Mouse (Mus musculus): ENCODE measurements around the gene Tmem175. TPM values are rescaled to one million over a fixed set of nuclear protein-coding genes. Genes with fewer than 3 reads are reported as not detected.

The Tmem175 gene
- total RNA-seq (2014; rRNA removed) (34.1 and 37.6 TPM in 2 replicates), polyA plus RNA-seq (2015; fragmentation: Nextera tagmentation; extraction: Ambion mirVana) (34.2 and 41.4 TPM in 2 replicates)

DNA sequence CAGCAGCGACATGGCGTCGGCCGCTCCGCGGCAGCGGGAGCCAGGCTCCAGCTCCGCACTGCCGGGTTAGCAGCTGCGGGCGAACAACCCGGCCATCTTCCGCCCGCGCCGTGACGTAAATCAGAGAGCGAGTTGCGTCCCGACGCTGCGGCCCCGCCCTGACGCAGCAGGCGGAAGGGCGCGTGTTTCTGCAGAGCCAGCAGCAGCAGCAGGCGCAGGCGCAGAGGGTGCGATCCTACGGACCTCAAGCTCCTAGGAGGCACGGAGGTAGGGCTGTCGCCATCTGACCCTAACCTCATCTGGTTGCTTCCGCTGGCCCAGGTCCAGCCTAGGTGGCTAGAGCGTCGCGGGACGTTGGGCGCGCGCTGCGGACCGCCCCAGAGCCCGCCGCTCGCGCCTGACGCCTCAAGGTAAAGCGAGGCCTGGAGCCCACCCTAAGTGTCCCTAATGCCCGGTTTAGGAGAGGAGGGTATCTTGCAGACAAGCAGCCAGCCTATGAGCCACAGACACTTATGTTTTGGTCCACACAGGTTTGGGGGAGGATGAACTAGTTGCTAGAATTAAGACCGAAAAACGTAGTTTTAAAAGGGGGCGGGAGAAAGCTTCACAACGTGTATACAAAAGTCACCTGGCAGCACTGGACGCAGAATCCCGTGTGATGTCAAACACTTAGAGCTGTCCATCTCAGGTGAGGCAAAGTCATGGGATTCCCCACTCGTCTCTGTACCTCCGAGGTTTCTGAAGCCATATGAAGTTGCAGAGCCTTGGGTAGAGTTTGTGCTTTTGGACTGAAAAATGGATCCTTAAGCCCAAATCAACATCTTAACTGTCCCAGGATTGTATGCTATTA, at the start of gene Tmem175, which contains the start of gene Gak:
Gene Tmem175 (plus strand): TSS at position 137 of the 850 bp plus-strand sequence.
Gene Gak (minus strand): TSS at position 122 of the 850 bp plus-strand sequence.
- peak within 1 kb of the TSS; percentile 62 for H3K4me2 ChIP-seq (ENCODE audit: low read depth, low read length, poor library complexity, severe bottlenecking)
- peak; percentile 97 for ATAC-seq (ENCODE audit: low FRiP score)
- no peaks in the 10 kb centered on the region for H3K27me3 ChIP-seq (ENCODE audit: insufficient read depth, low read length)
- TF ChIP-seq CTCF (IDR thresholded peaks at IDR 0.05): no peak
- H3K9ac ChIP-seq (replicated peaks; ENCODE audit: low read length, poor library complexity, severe bottlenecking): peak within 1 kb of the TSS; percentile 97
- DNase-seq (ENCODE audit: low spot score): peak; percentile 96
- peaks cover 5% of the 10 kb centered on the region; the same call in 1 of the 2 replicates for H3K4me1 ChIP-seq (ENCODE audit: insufficient read depth, low read length)
- H3K27ac ChIP-seq (ENCODE audit: low read depth, low read length): peak within 1 kb of the TSS; percentile 89
- no peaks in the 10 kb centered on the region for H3K9me3 ChIP-seq (ENCODE audit: low read length)
- under 1% methylated on average over 58 of the region's 58 CpGs for WGBS
- H3K4me3 ChIP-seq (ENCODE audit: low read depth, low read length): peak within 1 kb of the TSS; percentile 91
- H3K36me3 ChIP-seq (ENCODE audit: insufficient read depth, low read length): no peaks in the 10 kb centered on the region

DNA sequence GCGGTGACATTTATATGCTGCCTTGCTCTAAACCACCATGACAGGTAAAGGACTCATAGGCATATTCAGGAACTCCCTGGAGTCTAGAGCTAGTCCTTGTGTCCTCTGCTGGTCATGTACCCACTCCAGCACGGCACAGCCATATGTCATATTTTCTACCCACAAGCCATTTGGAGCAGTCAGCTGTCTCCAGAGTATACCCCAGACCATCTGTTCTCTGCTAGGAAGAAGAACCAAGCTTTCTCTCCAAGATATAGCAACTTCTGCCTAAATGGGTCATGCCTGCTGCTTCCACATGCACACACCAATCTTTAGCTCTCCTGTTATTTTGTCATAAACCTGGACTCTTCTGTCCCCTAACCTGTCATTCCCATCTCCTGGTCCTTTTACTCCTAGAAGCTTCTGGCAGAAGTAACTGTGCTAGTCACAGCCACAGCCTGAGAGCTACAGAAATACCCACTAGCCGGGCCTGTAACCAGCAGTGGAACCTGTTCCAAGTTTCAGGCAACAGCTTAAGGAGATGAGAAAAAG, 48.1 kb upstream of the Tmem175 start:
- H3K4me3 ChIP-seq (ENCODE audit: low read depth, low read length): no peak overlapping the region
- H3K4me1 ChIP-seq (ENCODE audit: insufficient read depth, low read length): no peaks in the 10 kb centered on the region
- no peak overlapping the region for H3K9ac ChIP-seq (replicated peaks; ENCODE audit: low read length, poor library complexity, severe bottlenecking)
- H3K27me3 ChIP-seq (ENCODE audit: insufficient read depth, low read length): no peaks in the 10 kb centered on the region
- H3K27ac ChIP-seq (ENCODE audit: low read depth, low read length): no peak overlapping the region
- DNase-seq (ENCODE audit: low spot score) (peak; percentile 62), ATAC-seq (ENCODE audit: low FRiP score) (no peak)
- no peak overlapping the region for H3K4me2 ChIP-seq (ENCODE audit: low read depth, low read length, poor library complexity, severe bottlenecking)
- no peaks in the 10 kb centered on the region for H3K9me3 ChIP-seq (ENCODE audit: low read length)
- no peak for TF ChIP-seq CTCF (IDR thresholded peaks at IDR 0.05)
- WGBS: 81% methylated on average over 3 of the region's 3 CpGs
- H3K36me3 ChIP-seq (ENCODE audit: insufficient read depth, low read length): peaks cover 74% of the 10 kb centered on the region

DNA sequence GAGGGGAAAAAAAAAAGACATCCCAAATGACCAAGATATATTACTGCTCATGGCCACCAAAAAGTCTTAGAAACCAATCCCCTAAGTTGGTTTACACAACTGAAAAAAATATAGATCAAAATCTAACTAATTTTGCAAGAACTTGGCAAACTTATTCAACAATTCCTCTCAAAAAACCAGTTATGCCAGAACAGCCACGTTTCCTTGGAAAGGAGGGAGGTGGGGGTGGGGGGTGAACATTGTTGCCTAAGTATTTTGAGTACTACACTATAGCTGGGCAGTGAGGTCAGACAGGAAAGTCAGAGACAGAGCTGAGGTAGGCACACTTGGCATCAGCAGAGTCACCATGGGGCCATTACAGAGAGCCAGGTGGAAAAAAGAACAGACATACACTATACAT, 29.6 kb upstream of the Tmem175 start:
- no peak overlapping the region for H3K4me3 ChIP-seq (ENCODE audit: low read depth, low read length)
- WGBS: 91% methylated on average over 1 of the region's 1 CpGs
- H3K36me3 ChIP-seq (ENCODE audit: insufficient read depth, low read length): peaks cover 78% of the 10 kb centered on the region
- no peak overlapping the region for H3K9ac ChIP-seq (replicated peaks; ENCODE audit: low read length, poor library complexity, severe bottlenecking)
- DNase-seq (ENCODE audit: low spot score) (no peak), ATAC-seq (ENCODE audit: low FRiP score) (no peak)
- no peaks in the 10 kb centered on the region for H3K9me3 ChIP-seq (ENCODE audit: low read length)
- H3K4me2 ChIP-seq (ENCODE audit: low read depth, low read length, poor library complexity, severe bottlenecking): no peak overlapping the region
- H3K27me3 ChIP-seq (ENCODE audit: insufficient read depth, low read length): no peaks in the 10 kb centered on the region
- H3K27ac ChIP-seq (ENCODE audit: low read depth, low read length): no peak overlapping the region
- H3K4me1 ChIP-seq (ENCODE audit: insufficient read depth, low read length): no peaks in the 10 kb centered on the region
- TF ChIP-seq CTCF (IDR thresholded peaks at IDR 0.05): no peak

DNA sequence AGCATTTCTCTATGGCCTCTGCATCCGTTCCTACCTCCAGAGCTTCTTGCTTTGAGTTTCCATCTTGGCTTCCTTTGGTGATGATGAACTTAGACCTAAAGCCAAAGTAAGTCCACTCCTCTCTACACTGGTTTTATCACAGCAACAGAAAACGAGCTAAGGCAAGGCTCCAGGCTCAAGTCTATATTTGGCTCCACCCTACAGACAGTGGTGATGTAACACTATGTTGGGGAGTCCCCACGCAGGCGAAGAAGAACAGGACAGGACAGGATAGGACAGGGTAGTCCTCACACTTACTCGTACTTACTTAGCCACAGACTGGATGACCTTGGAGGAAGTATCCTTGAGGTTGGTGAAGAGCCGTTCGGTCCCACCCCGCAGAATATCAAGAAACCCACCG, 27.0 kb upstream of the Tmem175 start:
- no peak overlapping the region for H3K4me3 ChIP-seq (ENCODE audit: low read depth, low read length)
- H3K36me3 ChIP-seq (ENCODE audit: insufficient read depth, low read length): peaks cover 80% of the 10 kb centered on the region
- H3K9ac ChIP-seq (replicated peaks; ENCODE audit: low read length, poor library complexity, severe bottlenecking): no peak overlapping the region
- no peaks in the 10 kb centered on the region for H3K9me3 ChIP-seq (ENCODE audit: low read length)
- no peak for ATAC-seq (ENCODE audit: low FRiP score)
- WGBS: 95% methylated on average over 9 of the region's 9 CpGs
- DNase-seq (ENCODE audit: low spot score): no peak
- H3K27ac ChIP-seq (ENCODE audit: low read depth, low read length): no peak overlapping the region
- H3K27me3 ChIP-seq (ENCODE audit: insufficient read depth, low read length): no peaks in the 10 kb centered on the region
- H3K4me1 ChIP-seq (ENCODE audit: insufficient read depth, low read length): no peaks in the 10 kb centered on the region
- no peak for TF ChIP-seq CTCF (IDR thresholded peaks at IDR 0.05)
- no peak overlapping the region for H3K4me2 ChIP-seq (ENCODE audit: low read depth, low read length, poor library complexity, severe bottlenecking)

DNA sequence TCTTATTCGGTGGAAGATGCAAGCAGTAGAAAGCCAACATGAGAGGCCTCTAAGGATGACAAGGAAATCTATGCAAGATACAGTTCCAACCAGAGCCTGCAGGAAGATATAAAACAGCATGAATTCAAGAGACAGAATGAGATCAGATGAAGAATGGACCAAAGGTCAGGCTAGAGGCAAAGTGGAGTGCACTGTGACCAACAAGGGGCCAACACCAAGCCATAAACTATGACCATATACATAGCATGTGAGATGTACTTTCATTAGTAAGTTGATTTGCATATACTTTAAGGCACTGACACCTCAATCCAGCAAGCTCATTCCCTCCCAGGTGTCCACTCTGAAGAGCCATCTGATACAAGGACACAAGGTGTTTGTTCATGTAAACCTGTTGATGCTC, 19.1 kb upstream of the Tmem175 start:
- H3K4me2 ChIP-seq (ENCODE audit: low read depth, low read length, poor library complexity, severe bottlenecking): no peak overlapping the region
- 100% methylated on average over 1 of the region's 1 CpGs for WGBS
- no peak overlapping the region for H3K4me3 ChIP-seq (ENCODE audit: low read depth, low read length)
- peaks cover 85% of the 10 kb centered on the region for H3K36me3 ChIP-seq (ENCODE audit: insufficient read depth, low read length)
- DNase-seq (ENCODE audit: low spot score) (no peak), ATAC-seq (ENCODE audit: low FRiP score) (no peak)
- H3K4me1 ChIP-seq (ENCODE audit: insufficient read depth, low read length): no peaks in the 10 kb centered on the region
- H3K9me3 ChIP-seq (ENCODE audit: low read length): no peaks in the 10 kb centered on the region
- TF ChIP-seq CTCF (IDR thresholded peaks at IDR 0.05): no peak
- H3K27me3 ChIP-seq (ENCODE audit: insufficient read depth, low read length): no peaks in the 10 kb centered on the region
- no peak overlapping the region for H3K27ac ChIP-seq (ENCODE audit: low read depth, low read length)
- H3K9ac ChIP-seq (replicated peaks; ENCODE audit: low read length, poor library complexity, severe bottlenecking): no peak overlapping the region

DNA sequence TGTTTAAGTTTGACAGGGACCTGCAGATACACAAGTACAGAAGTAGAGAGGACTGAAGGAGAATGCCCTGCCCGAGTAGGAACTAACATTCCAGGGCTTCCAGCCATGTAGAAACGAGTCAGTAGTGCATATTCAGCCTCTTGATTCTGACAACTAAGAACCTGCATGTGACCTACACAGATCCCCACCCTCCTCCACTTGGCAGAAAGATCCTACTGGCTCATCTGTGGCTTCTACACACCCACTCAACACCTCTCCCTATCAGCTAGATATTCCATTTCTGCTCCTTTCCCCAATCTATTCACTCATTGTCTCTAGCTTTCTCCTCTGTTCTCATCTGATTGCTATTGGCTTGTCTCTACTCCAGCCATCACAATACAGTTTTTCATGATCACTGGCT, 7.7 kb upstream of the Tmem175 start:
- no peak for DNase-seq (ENCODE audit: low spot score)
- Histone ChIP-seq H3K4me3 (ENCODE audit: low read depth, low read length) (no peak overlapping the region), H3K27ac (ENCODE audit: low read depth, low read length) (no peak overlapping the region), H3K4me1 (ENCODE audit: insufficient read depth, low read length) (no peaks in the 10 kb centered on the region), H3K9me3 (ENCODE audit: low read length) (no peaks in the 10 kb centered on the region), H3K4me2 (ENCODE audit: low read depth, low read length, poor library complexity, severe bottlenecking) (no peak overlapping the region), H3K36me3 (ENCODE audit: insufficient read depth, low read length) (peaks cover 45% of the 10 kb centered on the region), H3K9ac (replicated peaks; ENCODE audit: low read length, poor library complexity, severe bottlenecking) (no peak overlapping the region), H3K27me3 (ENCODE audit: insufficient read depth, low read length) (no peaks in the 10 kb centered on the region)
- no peak for ATAC-seq (ENCODE audit: low FRiP score)
- no peak for TF ChIP-seq CTCF (IDR thresholded peaks at IDR 0.05)
- 88% methylated on average over 2 of the region's 2 CpGs for WGBS
